Comparison of ENCODE assay signal across 13 mouse cellular contexts in genomic region chr4:134306963-134307362, GRCm38 (mm10). TPM values are rescaled to one million over a fixed set of nuclear protein-coding genes. Genes with fewer than 3 reads are reported as not detected.
A peak's percentile ranks its signal among the peaks of the same experiment; 100 is the strongest.
DNase-seq lines count a peak whose midpoint lies in the region; ATAC-seq and TF ChIP-seq lines count a peak whose summit lies in the region.
"Had no signal": no experiment of that assay in that cellular context is flagged by ENCODE, and none has a peak within 500 bp of the region (broad histone marks: within the 10 kb centered on the region; RNA-seq: fewer than 3 reads in every experiment).

No protein-coding gene starts in this region.

- TF ChIP-seq CTCF in heart, postnatal 0 days (IDR thresholded peaks at IDR 0.05; ENCODE audit: low read depth) = no peak

- 77% methylated on average over 2 of the region's 2 CpGs for WGBS in forebrain, embryonic 13.5 days
- 82% methylated on average over 2 of the region's 2 CpGs for WGBS in forebrain, embryonic 10.5 days
- WGBS in heart, postnatal 0 days = 41% methylated on average over 2 of the region's 2 CpGs
- WGBS in heart, embryonic 11.5 days (ENCODE audit: insufficient replicate concordance) = 54% methylated on average over 2 of the region's 2 CpGs
- WGBS in stomach, embryonic 16.5 days = 38% methylated on average over 2 of the region's 2 CpGs

- H3K4me3 ChIP-seq in forebrain, embryonic 13.5 days = no peak overlapping the region
- H3K4me3 ChIP-seq in forebrain, embryonic 10.5 days = no peak overlapping the region
- H3K4me3 ChIP-seq in heart, postnatal 0 days (ENCODE audit: low read depth, low read length) = 0 out of 2 replicates have a peak overlapping the region, but pooled peaks have one; percentile 5
- no peak overlapping the region for H3K4me3 ChIP-seq in heart, embryonic 11.5 days (ENCODE audit: low read depth, low read length)
- peak overlapping the region; percentile 78 for H3K4me3 ChIP-seq in megakaryocyte, embryonic 14.5 days (replicated peaks)
- no peak overlapping the region for H3K4me3 ChIP-seq in stomach, embryonic 16.5 days (replicated peaks; ENCODE audit: low read length)
- H3K4me3 ChIP-seq: midbrain, embryonic 12.5 days had no signal

- H3K4me1 ChIP-seq in forebrain, embryonic 13.5 days = peaks cover 9% of the 10 kb centered on the region
- H3K4me1 ChIP-seq in forebrain, embryonic 10.5 days = peaks cover 12% of the 10 kb centered on the region
- peaks cover 18% of the 10 kb centered on the region for H3K4me1 ChIP-seq in heart, postnatal 0 days (ENCODE audit: control insufficient read depth, insufficient read depth)
- peaks cover 8% of the 10 kb centered on the region for H3K4me1 ChIP-seq in heart, embryonic 11.5 days (ENCODE audit: control insufficient read depth, insufficient read depth, low read length)
- H3K4me1 ChIP-seq in megakaryocyte, embryonic 14.5 days = peaks cover 17% of the 10 kb centered on the region
- peaks cover 6% of the 10 kb centered on the region for H3K4me1 ChIP-seq in stomach, embryonic 16.5 days (ENCODE audit: control insufficient read depth, insufficient read depth, low read length)

- peak overlapping the region; percentile 25; the same call in 1 of the 2 replicates for H3K4me2 ChIP-seq in forebrain, embryonic 13.5 days
- peak overlapping the region; percentile 43; the same call in 1 of the 2 replicates for H3K4me2 ChIP-seq in heart, postnatal 0 days (ENCODE audit: low read depth, low read length)
- no peak overlapping the region; the same call in 1 of the 2 replicates for H3K4me2 ChIP-seq in heart, embryonic 11.5 days
- peak overlapping the region; percentile 23; the same call in 1 of the 2 replicates for H3K4me2 ChIP-seq in stomach, embryonic 16.5 days (ENCODE audit: low read depth, low read length)

- no peak for ATAC-seq in forebrain, embryonic 13.5 days
- ATAC-seq in heart, postnatal 0 days (ENCODE audit: insufficient read depth, low read depth) = no peak
- no peak for ATAC-seq in heart, embryonic 11.5 days (replicated peaks; ENCODE audit: insufficient number of reproducible peaks, low FRiP score, low TSS enrichment)
- no peak for ATAC-seq in megakaryocyte, adult 5-6 weeks (ENCODE audit: poor library complexity, severe bottlenecking)
- no peak for ATAC-seq in stomach, embryonic 16.5 days (ENCODE audit: insufficient read depth, low FRiP score)

- no peak for DNase-seq in forebrain, embryonic 10.5 days (ENCODE audit: extremely low spot score, low spot score)
- no peak for DNase-seq in heart, postnatal 0 days (ENCODE audit: low spot score)
- no peak for DNase-seq in thymus, postnatal 0 days (ENCODE audit: low spot score)
- DNase-seq: cerebellum, adult 9-10 months had no signal

- no peak for TF ChIP-seq EP300 in heart, postnatal 0 days (IDR thresholded peaks at IDR 0.05; ENCODE audit: low read depth)

- no peak overlapping the region for H3K9ac ChIP-seq in forebrain, embryonic 13.5 days
- peak overlapping the region; percentile 29; the same call in 1 of the 2 replicates for H3K9ac ChIP-seq in heart, postnatal 0 days (replicated peaks; ENCODE audit: low read depth, low read length)
- no peak overlapping the region for H3K9ac ChIP-seq in heart, embryonic 11.5 days (ENCODE audit: low read depth, low read length)
- no peak overlapping the region for H3K9ac ChIP-seq in stomach, embryonic 16.5 days (ENCODE audit: low read length)
- H3K9ac ChIP-seq: hindbrain, embryonic 14.5 days; midbrain, embryonic 12.5 days had no signal

- no peaks in the 10 kb centered on the region for H3K36me3 ChIP-seq in forebrain, embryonic 13.5 days (ENCODE audit: poor library complexity, severe bottlenecking)
- no peaks in the 10 kb centered on the region for H3K36me3 ChIP-seq in forebrain, embryonic 10.5 days (replicated peaks)
- H3K36me3 ChIP-seq in heart, postnatal 0 days (replicated peaks; ENCODE audit: control insufficient read depth, insufficient read depth, low read length) = no peaks in the 10 kb centered on the region
- H3K36me3 ChIP-seq in heart, embryonic 11.5 days (ENCODE audit: control insufficient read depth, insufficient read depth, low read length) = no peaks in the 10 kb centered on the region
- no peaks in the 10 kb centered on the region for H3K36me3 ChIP-seq in megakaryocyte, embryonic 14.5 days (replicated peaks; ENCODE audit: low read length)
- H3K36me3 ChIP-seq in stomach, embryonic 16.5 days (ENCODE audit: control insufficient read depth, insufficient read depth, low read length) = no peaks in the 10 kb centered on the region
- H3K36me3 ChIP-seq: midbrain, embryonic 12.5 days had no signal

- H3K27ac ChIP-seq in forebrain, embryonic 13.5 days = no peak overlapping the region
- H3K27ac ChIP-seq in forebrain, embryonic 10.5 days = no peak overlapping the region
- H3K27ac ChIP-seq in heart, postnatal 0 days (ENCODE audit: low read depth) = peak overlapping the region; percentile 53
- no peak overlapping the region for H3K27ac ChIP-seq in heart, embryonic 11.5 days (ENCODE audit: low read depth, low read length)
- H3K27ac ChIP-seq in stomach, embryonic 16.5 days (ENCODE audit: low read length) = no peak overlapping the region
- H3K27ac ChIP-seq: hindbrain, embryonic 14.5 days; midbrain, embryonic 12.5 days had no signal

- no peaks in the 10 kb centered on the region for H3K9me3 ChIP-seq in forebrain, embryonic 13.5 days (replicated peaks)
- H3K9me3 ChIP-seq in forebrain, embryonic 10.5 days = no peaks in the 10 kb centered on the region
- no peaks in the 10 kb centered on the region for H3K9me3 ChIP-seq in heart, postnatal 0 days (replicated peaks; ENCODE audit: control insufficient read depth, low read length)
- no peaks in the 10 kb centered on the region for H3K9me3 ChIP-seq in heart, embryonic 11.5 days (replicated peaks; ENCODE audit: control insufficient read depth, low read length)
- peaks cover 1% of the 10 kb centered on the region for H3K9me3 ChIP-seq in megakaryocyte, embryonic 14.5 days
- no peaks in the 10 kb centered on the region for H3K9me3 ChIP-seq in stomach, embryonic 16.5 days (replicated peaks; ENCODE audit: control insufficient read depth, low read length)
- H3K9me3 ChIP-seq: midbrain, embryonic 12.5 days had no signal

- no peaks in the 10 kb centered on the region for H3K27me3 ChIP-seq in forebrain, embryonic 13.5 days
- H3K27me3 ChIP-seq in forebrain, embryonic 10.5 days (ENCODE audit: poor library complexity, severe bottlenecking) = no peaks in the 10 kb centered on the region
- H3K27me3 ChIP-seq in heart, postnatal 0 days (ENCODE audit: control insufficient read depth, insufficient read depth, low read length) = no peaks in the 10 kb centered on the region
- H3K27me3 ChIP-seq in heart, embryonic 11.5 days (ENCODE audit: control insufficient read depth, insufficient read depth, low read length) = no peaks in the 10 kb centered on the region
- H3K27me3 ChIP-seq in megakaryocyte, embryonic 14.5 days (replicated peaks) = peaks cover 17% of the 10 kb centered on the region
- no peaks in the 10 kb centered on the region for H3K27me3 ChIP-seq in stomach, embryonic 16.5 days (ENCODE audit: control insufficient read depth, insufficient read depth, low read length)
- H3K27me3 ChIP-seq: midbrain, embryonic 12.5 days had no signal

RNA-seq across cellular contexts. Expression of gene Trim63, which starts 8.0 kb away (rescaled TPM):
- polyA plus RNA-seq in forebrain, embryonic 13.5 days (2015; fragmentation: Nextera tagmentation; extraction: Ambion mirVana) = 0.16 TPM in 1 of 2 replicates, not detected in the other
- polyA plus RNA-seq in forebrain, embryonic 10.5 days (2016; fragmentation: Nextera tagmentation; extraction: Ambion mirVana) = 0.22 and 0.84 TPM in 2 replicates
- total RNA-seq in heart, postnatal 0 days (2014; rRNA removed; ENCODE audit: low replicate concordance) = 168 and 170 TPM in 2 replicates
- 248 and 281 TPM in 2 replicates for polyA plus RNA-seq in heart, postnatal 0 days (2015; fragmentation: Nextera tagmentation; extraction: Ambion mirVana)
- 21.6 and 22.1 TPM in 2 replicates for polyA plus RNA-seq in heart, embryonic 11.5 days (2014; fragmentation: Nextera tagmentation; extraction: Ambion mirVana)
- polyA plus RNA-seq in megakaryocyte, embryonic 14.5 days (2012; ENCODE audit: insufficient read depth, low replicate concordance) = not detected in 2 replicates
- total RNA-seq in megakaryocyte, adult 5-6 weeks (2015) = not detected in 2 replicates
- not detected in 2 replicates for total RNA-seq in megakaryocyte, adult 5-6 weeks (2017)
- 0.37 and 1.4 TPM in 2 replicates for polyA plus RNA-seq in stomach, embryonic 16.5 days (2015; fragmentation: Nextera tagmentation; extraction: Ambion mirVana)
- 1.1 and 1.3 TPM in 2 replicates for polyA plus RNA-seq in thymus, postnatal 0 days (2015; fragmentation: Nextera tagmentation; extraction: Ambion mirVana)
- total RNA-seq: neutrophil, adult 5-6 weeks had no signal

RNA-seq across cellular contexts. Expression of gene Pdik1l, which starts 19.3 kb away (rescaled TPM):
- 32.4 and 37.3 TPM in 2 replicates for polyA plus RNA-seq in forebrain, embryonic 13.5 days (2015; fragmentation: Nextera tagmentation; extraction: Ambion mirVana)
- polyA plus RNA-seq in forebrain, embryonic 10.5 days (2016; fragmentation: Nextera tagmentation; extraction: Ambion mirVana) = 21.7 and 22.0 TPM in 2 replicates
- 6.6 and 31.0 TPM in 2 replicates for total RNA-seq in heart, postnatal 0 days (2014; rRNA removed; ENCODE audit: low replicate concordance)
- 7.7 and 9.4 TPM in 2 replicates for polyA plus RNA-seq in heart, postnatal 0 days (2015; fragmentation: Nextera tagmentation; extraction: Ambion mirVana)
- polyA plus RNA-seq in heart, embryonic 11.5 days (2014; fragmentation: Nextera tagmentation; extraction: Ambion mirVana) = 13.7 and 16.3 TPM in 2 replicates
- 0.20 TPM in 1 of 2 replicates, not detected in the other for polyA plus RNA-seq in megakaryocyte, embryonic 14.5 days (2012; ENCODE audit: insufficient read depth, low replicate concordance)
- total RNA-seq in megakaryocyte, adult 5-6 weeks (2015) = 21.2 and 21.5 TPM in 2 replicates
- total RNA-seq in megakaryocyte, adult 5-6 weeks (2017) = 39.0 and 40.7 TPM in 2 replicates
- 17.7 and 19.0 TPM in 2 replicates for polyA plus RNA-seq in stomach, embryonic 16.5 days (2015; fragmentation: Nextera tagmentation; extraction: Ambion mirVana)
- 18.3 and 21.9 TPM in 2 replicates for polyA plus RNA-seq in thymus, postnatal 0 days (2015; fragmentation: Nextera tagmentation; extraction: Ambion mirVana)

RNA-seq across cellular contexts. Expression of gene Slc30a2, which starts 36.0 kb away (rescaled TPM):
- polyA plus RNA-seq in forebrain, embryonic 13.5 days (2015; fragmentation: Nextera tagmentation; extraction: Ambion mirVana) = not detected in 2 replicates
- polyA plus RNA-seq in forebrain, embryonic 10.5 days (2016; fragmentation: Nextera tagmentation; extraction: Ambion mirVana) = not detected in 2 replicates
- 0.38 TPM in 1 of 2 replicates, not detected in the other for total RNA-seq in heart, postnatal 0 days (2014; rRNA removed; ENCODE audit: low replicate concordance)
- polyA plus RNA-seq in heart, postnatal 0 days (2015; fragmentation: Nextera tagmentation; extraction: Ambion mirVana) = 0.16 and 0.33 TPM in 2 replicates
- polyA plus RNA-seq in heart, embryonic 11.5 days (2014; fragmentation: Nextera tagmentation; extraction: Ambion mirVana) = 0.26 TPM in 1 of 2 replicates, not detected in the other
- 1.1 TPM in 1 of 2 replicates, not detected in the other for polyA plus RNA-seq in megakaryocyte, embryonic 14.5 days (2012; ENCODE audit: insufficient read depth, low replicate concordance)
- 0.11 and 0.18 TPM in 2 replicates for total RNA-seq in megakaryocyte, adult 5-6 weeks (2015)
- 0.22 TPM in 1 of 2 replicates, not detected in the other for total RNA-seq in megakaryocyte, adult 5-6 weeks (2017)
- polyA plus RNA-seq in stomach, embryonic 16.5 days (2015; fragmentation: Nextera tagmentation; extraction: Ambion mirVana) = 0.91 and 1.1 TPM in 2 replicates
- 0.17 and 0.40 TPM in 2 replicates for polyA plus RNA-seq in thymus, postnatal 0 days (2015; fragmentation: Nextera tagmentation; extraction: Ambion mirVana)
- total RNA-seq: neutrophil, adult 5-6 weeks had no signal
- polyA plus RNA-seq: limb, embryonic 11.5 days had no signal

RNA-seq across cellular contexts. Expression of gene Grrp1, which starts 53.1 kb away (rescaled TPM):
- polyA plus RNA-seq in forebrain, embryonic 13.5 days (2015; fragmentation: Nextera tagmentation; extraction: Ambion mirVana) = 4.7 and 5.1 TPM in 2 replicates
- polyA plus RNA-seq in forebrain, embryonic 10.5 days (2016; fragmentation: Nextera tagmentation; extraction: Ambion mirVana) = 8.3 and 8.4 TPM in 2 replicates
- total RNA-seq in heart, postnatal 0 days (2014; rRNA removed; ENCODE audit: low replicate concordance) = 18.4 and 26.1 TPM in 2 replicates
- 6.0 and 6.5 TPM in 2 replicates for polyA plus RNA-seq in heart, postnatal 0 days (2015; fragmentation: Nextera tagmentation; extraction: Ambion mirVana)
- polyA plus RNA-seq in heart, embryonic 11.5 days (2014; fragmentation: Nextera tagmentation; extraction: Ambion mirVana) = 3.7 and 4.4 TPM in 2 replicates
- not detected in 2 replicates for polyA plus RNA-seq in megakaryocyte, embryonic 14.5 days (2012; ENCODE audit: insufficient read depth, low replicate concordance)
- total RNA-seq in megakaryocyte, adult 5-6 weeks (2015) = not detected in 2 replicates
- not detected in 2 replicates for total RNA-seq in megakaryocyte, adult 5-6 weeks (2017)
- 3.2 and 3.5 TPM in 2 replicates for polyA plus RNA-seq in stomach, embryonic 16.5 days (2015; fragmentation: Nextera tagmentation; extraction: Ambion mirVana)
- 3.5 and 4.4 TPM in 2 replicates for polyA plus RNA-seq in thymus, postnatal 0 days (2015; fragmentation: Nextera tagmentation; extraction: Ambion mirVana)
- total RNA-seq: neutrophil, adult 5-6 weeks had no signal

Comparison
In these comparisons a context has a peak if more than half of its experiments do, and no peak if none do; other contexts are left out.
1. H3K4me3 ChIP-seq: peak in heart, postnatal 0 days (single experiment) and megakaryocyte, embryonic 14.5 days (single experiment); none in forebrain, embryonic 13.5 days (single experiment), forebrain, embryonic 10.5 days (single experiment), heart, embryonic 11.5 days (single experiment) and stomach, embryonic 16.5 days (single experiment).
2. RNA of gene Trim63, which starts 8.0 kb away (polyA plus RNA-seq): 248 to 281 TPM in heart, postnatal 0 days; 21.6 to 22.1 TPM in heart, embryonic 11.5 days, 0.37 to 1.4 TPM in stomach, embryonic 16.5 days, 1.1 to 1.3 TPM in thymus, postnatal 0 days, 0.22 to 0.84 TPM in forebrain, embryonic 10.5 days, 0.16 TPM in forebrain, embryonic 13.5 days and not detected in megakaryocyte, embryonic 14.5 days; every median in the first group is over 10 times any median in the second.